Mouse (Mus musculus) heart, embryonic 16.5 days (tissue): ENCODE measurements at regions not wholly inside any gene's neighbourhood (a gene's known extent, or its start where the extent isn't known, plus 50 kb on each side); places are given as distances from the start of the nearest gene placed in this dataset.

ENCODE experiments used
- ATAC-seq: fragments of 200-750 bp; cut with Nextera tagmentation; replicated peaks from 2 replicates; pipeline ENCODE4 v1.8.0; 2017; ENCODE audit warnings: moderate number of reproducible peaks; ENCODE audit not compliant: insufficient read depth, low FRiP score; ENCODE audit errors: extremely low read depth
- H3K27ac ChIP-seq: fragments of 300-500 bp; sonication (generic); 2 replicates; pipeline ENCODE4 v1.5.1; 2014; ENCODE audit warnings: mild to moderate bottlenecking, low read length, control low read depth, moderate library complexity
- H3K27me3 ChIP-seq: fragments of 300-500 bp; sonication (generic); 2 replicates; pipeline ENCODE4 v1.6.1; 2014; ENCODE audit warnings: low read length, mixed read lengths; ENCODE audit not compliant: control insufficient read depth, insufficient read depth
- H3K36me3 ChIP-seq: fragments of 300-500 bp; sonication (generic); 2 replicates; pipeline ENCODE4 v1.6.1; 2014; ENCODE audit not compliant: control insufficient read depth, insufficient read depth
- H3K4me1 ChIP-seq: fragments of 300-500 bp; sonication (generic); 2 replicates; pipeline ENCODE4 v1.6.1; 2014; ENCODE audit warnings: low read length, mixed read lengths; ENCODE audit not compliant: control insufficient read depth, insufficient read depth
- H3K4me2 ChIP-seq: fragments of 300-500 bp; sonication (generic); 2 replicates; pipeline ENCODE4 v1.6.1; 2014; ENCODE audit warnings: low read depth, mild to moderate bottlenecking, control low read depth, low read length
- H3K4me3 ChIP-seq: fragments of 300-500 bp; sonication (generic); 2 replicates; pipeline ENCODE4 v1.5.1; 2014; ENCODE audit warnings: mild to moderate bottlenecking, control low read depth, low read length
- H3K9ac ChIP-seq: fragments of 300-500 bp; sonication (generic); 2 replicates; pipeline ENCODE4 v1.6.1; 2014; ENCODE audit warnings: low read length, control low read depth
- H3K9me3 ChIP-seq: fragments of 300-500 bp; sonication (generic); replicated peaks from 2 replicates; pipeline ENCODE4 v1.6.1; 2016; ENCODE audit warnings: low read length; ENCODE audit not compliant: control insufficient read depth
- WGBS: fragments of 180-500 bp; shearing (Covaris S2); extraction: QIAGEN DNeasy Blood & Tissue Kit; methylation state at CpG from one replicate; pipeline ENCODE4 v1.1.7; 2014; 5-methylcytosine and 5-hydroxymethylcytosine counted together

GRCm38 (mm10) chr12:106128944-106129724 lies 119.1 kb downstream of the Vrk1 start:
- 92% methylated on average over 23 of the region's 23 CpGs for WGBS
- H3K4me3 ChIP-seq = no peak overlapping the region

GRCm38 (mm10) chr12:106130071-106130676 lies 120.1 kb downstream of the Vrk1 start:
- WGBS = 60% methylated on average over 11 of the region's 11 CpGs

More at GRCm38 (mm10) chr12:106128944-106129724, 119.1 kb downstream of the Vrk1 start:
- ATAC-seq = no peak
- Histone ChIP-seq H3K9me3 (no peaks in the 10 kb centered on the region), H3K4me2 (no peak overlapping the region), H3K9ac (no peak overlapping the region), H3K36me3 (no peaks in the 10 kb centered on the region), H3K27me3 (no peaks in the 10 kb centered on the region), H3K27ac (no peak overlapping the region), H3K4me1 (no peaks in the 10 kb centered on the region)

DNA sequence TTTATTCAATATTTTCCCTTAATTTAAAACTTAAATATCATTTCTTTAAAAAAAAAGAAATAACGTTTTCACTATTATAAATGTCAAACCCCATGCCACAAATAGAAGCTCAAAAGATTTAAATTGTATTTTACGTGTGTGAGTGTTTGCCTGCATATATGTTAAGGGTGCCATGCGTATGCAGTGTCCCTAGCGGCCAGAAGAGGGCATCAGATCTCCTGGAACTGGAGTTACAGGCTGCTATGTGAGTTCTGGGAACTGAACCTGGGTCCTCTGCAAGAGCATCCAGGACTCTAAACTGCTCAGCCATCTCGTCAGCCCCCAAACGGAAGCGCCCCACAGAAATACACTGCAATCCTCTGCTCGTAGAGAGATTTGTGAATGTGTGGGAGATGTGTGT lies 122.7 kb downstream of the Vrk1 start:
- no peak overlapping the region for H3K4me2 ChIP-seq
- WGBS = 89% methylated on average over 8 of the region's 8 CpGs
- no peaks in the 10 kb centered on the region for H3K9me3 ChIP-seq
- H3K27me3 ChIP-seq = no peaks in the 10 kb centered on the region
- ATAC-seq = no peak
- H3K9ac ChIP-seq = no peak overlapping the region
- no peak overlapping the region for H3K4me3 ChIP-seq
- no peak overlapping the region for H3K27ac ChIP-seq
- no peaks in the 10 kb centered on the region for H3K36me3 ChIP-seq
- H3K4me1 ChIP-seq = no peaks in the 10 kb centered on the region

More at GRCm38 (mm10) chr12:106130071-106130676, 120.1 kb downstream of the Vrk1 start:
- Histone ChIP-seq H3K9ac (no peak overlapping the region), H3K36me3 (no peaks in the 10 kb centered on the region), H3K9me3 (no peaks in the 10 kb centered on the region), H3K27me3 (no peaks in the 10 kb centered on the region), H3K4me2 (no peak overlapping the region), H3K27ac (no peak overlapping the region), H3K4me1 (no peaks in the 10 kb centered on the region), H3K4me3 (no peak overlapping the region)
- ATAC-seq = no peak

GRCm38 (mm10) chr12:106138466-106138865 lies 128.4 kb downstream of the Vrk1 start:
- H3K4me2 ChIP-seq = no peak overlapping the region
- H3K4me1 ChIP-seq = no peaks in the 10 kb centered on the region
- no peak for ATAC-seq
- no peaks in the 10 kb centered on the region for H3K9me3 ChIP-seq
- peaks cover 2% of the 10 kb centered on the region; the same call in 1 of the 2 replicates for H3K27me3 ChIP-seq
- H3K9ac ChIP-seq = no peak overlapping the region
- H3K27ac ChIP-seq = no peak overlapping the region
- no peak overlapping the region for H3K4me3 ChIP-seq
- no peaks in the 10 kb centered on the region for H3K36me3 ChIP-seq
- 83% methylated on average over 15 of the region's 15 CpGs for WGBS

DNA sequence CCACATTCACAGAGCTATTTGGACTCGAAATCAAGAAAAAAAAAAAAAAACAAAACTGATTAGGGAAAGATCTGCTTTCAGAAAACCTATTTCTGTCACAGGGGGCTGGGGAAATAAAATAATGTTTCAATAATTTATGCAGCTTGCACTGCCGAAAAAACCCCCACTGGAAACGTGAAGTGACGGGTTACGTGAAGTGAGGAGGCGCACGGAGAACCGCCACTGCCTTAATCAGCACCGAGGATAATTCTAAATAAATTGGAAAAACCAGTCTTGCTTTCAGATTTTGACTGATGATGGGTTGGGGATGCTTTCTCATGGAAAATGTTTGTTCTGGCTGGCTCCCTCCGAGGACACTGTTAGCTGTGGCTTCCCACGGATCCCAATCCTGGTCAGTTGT lies 129.5 kb downstream of the Vrk1 start:
- H3K36me3 ChIP-seq = no peaks in the 10 kb centered on the region
- H3K27ac ChIP-seq = no peak overlapping the region
- no peak overlapping the region for H3K9ac ChIP-seq
- no peaks in the 10 kb centered on the region for H3K4me1 ChIP-seq
- H3K4me3 ChIP-seq = no peak overlapping the region
- ATAC-seq = no peak
- H3K4me2 ChIP-seq = no peak overlapping the region
- H3K27me3 ChIP-seq = peaks cover 2% of the 10 kb centered on the region; the same call in 1 of the 2 replicates
- 77% methylated on average over 11 of the region's 11 CpGs for WGBS
- H3K9me3 ChIP-seq = no peaks in the 10 kb centered on the region

- Histone ChIP-seq H3K27ac (no peak overlapping the region), H3K4me2 (no peak overlapping the region), H3K36me3 (no peaks in the 10 kb centered on the region), H3K9me3 (no peaks in the 10 kb centered on the region), H3K9ac (no peak overlapping the region), H3K27me3 (peaks cover 2% of the 10 kb centered on the region; the same call in 1 of the 2 replicates), H3K4me1 (no peaks in the 10 kb centered on the region), H3K4me3 (no peak overlapping the region)
- 60% methylated on average over 5 of the region's 5 CpGs for WGBS
- no peak for ATAC-seq
These were observed 129.9 kb downstream of the Vrk1 start for GRCm38 (mm10) chr12:106139927-106140326.

DNA sequence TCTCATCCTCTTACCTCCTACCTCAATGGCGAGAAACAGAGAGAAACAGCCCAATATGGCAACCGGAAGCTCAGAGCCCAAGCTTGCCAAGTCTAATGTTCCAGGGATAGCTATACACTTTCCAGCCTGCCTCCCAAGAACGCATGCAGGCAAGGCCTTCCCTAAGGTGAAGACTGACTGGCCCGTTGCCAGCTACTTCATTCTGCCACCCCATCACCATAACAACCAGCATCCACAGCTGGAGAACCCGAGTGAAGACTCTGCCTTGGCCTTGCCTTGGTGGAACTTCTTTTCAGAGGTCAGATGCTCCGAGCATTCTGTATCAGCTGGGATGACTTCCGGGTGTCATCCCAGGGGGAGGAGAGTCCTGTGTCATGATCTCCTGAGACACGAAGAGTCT lies 130.6 kb downstream of the Vrk1 start:
- no peak for ATAC-seq
- Histone ChIP-seq H3K4me1 (no peaks in the 10 kb centered on the region), H3K4me3 (no peak overlapping the region), H3K36me3 (no peaks in the 10 kb centered on the region), H3K27me3 (peaks cover 2% of the 10 kb centered on the region; the same call in 1 of the 2 replicates), H3K9ac (no peak overlapping the region), H3K27ac (no peak overlapping the region), H3K9me3 (no peaks in the 10 kb centered on the region), H3K4me2 (no peak overlapping the region)
- 71% methylated on average over 8 of the region's 8 CpGs for WGBS

DNA sequence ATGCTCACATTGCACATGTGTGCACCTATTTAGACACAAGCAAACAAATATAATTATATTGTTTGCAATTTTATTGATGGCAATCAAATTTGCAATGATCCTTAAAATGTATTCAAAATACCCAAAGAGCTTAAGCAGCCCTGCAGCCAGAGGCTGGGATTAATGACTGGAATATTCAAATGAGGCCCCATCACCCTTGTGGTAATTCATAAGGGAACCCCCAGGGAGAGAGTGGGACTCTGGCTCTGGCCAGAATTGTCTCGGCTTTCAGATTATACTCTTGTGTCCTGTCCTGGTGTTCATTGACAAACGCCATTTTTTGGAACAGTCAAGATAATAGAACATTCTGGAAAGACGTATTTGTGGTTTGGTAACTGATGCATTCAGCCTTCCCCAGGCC lies 133.5 kb downstream of the Vrk1 start:
- H3K27ac ChIP-seq = no peak overlapping the region
- H3K4me2 ChIP-seq = no peak overlapping the region
- no peak overlapping the region for H3K9ac ChIP-seq
- peaks cover 2% of the 10 kb centered on the region; the same call in 1 of the 2 replicates for H3K27me3 ChIP-seq
- no peaks in the 10 kb centered on the region for H3K9me3 ChIP-seq
- no peaks in the 10 kb centered on the region for H3K36me3 ChIP-seq
- WGBS = 73% methylated on average over 3 of the region's 3 CpGs
- ATAC-seq = no peak
- no peaks in the 10 kb centered on the region for H3K4me1 ChIP-seq
- H3K4me3 ChIP-seq = no peak overlapping the region

- Histone ChIP-seq H3K27ac (no peak overlapping the region), H3K4me3 (no peak overlapping the region), H3K4me1 (no peaks in the 10 kb centered on the region), H3K27me3 (peaks cover 5% of the 10 kb centered on the region), H3K9me3 (no peaks in the 10 kb centered on the region), H3K4me2 (no peak overlapping the region), H3K9ac (no peak overlapping the region), H3K36me3 (no peaks in the 10 kb centered on the region)
- ATAC-seq = no peak
- 70% methylated on average over 6 of the region's 6 CpGs for WGBS
These were observed 146.8 kb downstream of the Vrk1 start for GRCm38 (mm10) chr12:106156837-106157236.
